Mouse (Mus musculus): ENCODE measurements around the gene Mfsd7a. TPM values are rescaled to one million over a fixed set of nuclear protein-coding genes. Genes with fewer than 3 reads are reported as not detected.
A peak's percentile ranks its signal among the peaks of the same experiment; 100 is the strongest.

The Mfsd7a gene
- polyA plus RNA-seq, 1 experiment from 2014 or later: 0.21 TPM

DNA sequence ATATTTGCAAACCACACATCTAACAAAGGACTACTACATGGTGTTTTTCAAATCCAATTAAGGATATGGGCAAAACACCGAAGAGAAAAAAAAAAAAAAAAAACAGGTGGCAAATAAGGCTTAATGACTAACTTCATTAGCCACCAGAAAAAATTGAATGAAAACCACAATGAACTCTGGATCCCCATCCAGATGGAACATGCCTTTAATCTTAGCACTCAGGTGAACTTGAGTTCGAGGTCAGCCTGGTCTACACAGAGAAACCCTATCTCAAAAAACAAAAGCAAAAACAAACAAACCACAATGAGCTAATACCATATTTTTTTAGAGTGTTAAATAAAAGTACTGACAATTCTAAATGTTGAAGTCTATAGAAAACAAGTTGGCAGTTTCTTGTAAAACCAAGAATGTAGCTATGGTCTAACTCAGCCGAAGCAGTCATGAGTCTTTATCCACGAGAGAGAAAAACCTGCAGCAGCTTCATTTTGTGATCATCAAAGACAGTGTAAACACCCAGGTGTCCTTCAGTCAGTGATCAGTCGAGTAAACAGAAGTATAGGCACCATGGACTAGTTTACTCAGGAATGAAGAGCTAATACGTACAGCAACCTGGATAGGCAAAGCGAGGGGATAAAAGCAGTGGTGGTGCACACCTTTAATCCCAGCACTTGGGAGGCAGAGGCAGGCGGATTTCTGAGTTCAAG, 2.3 kb upstream of the Mfsd7a start:
- Histone ChIP-seq H3K4me3 (ENCODE audit: low read depth, low read length) (no peak overlapping the region), H3K27ac (ENCODE audit: low read length) (no peak overlapping the region), H3K27me3 (ENCODE audit: control insufficient read depth, insufficient read depth, low read depth, low read length) (no peaks in the 10 kb centered on the region), H3K4me1 (ENCODE audit: control insufficient read depth, low read depth, low read length) (peaks cover 14% of the 10 kb centered on the region), H3K9ac (ENCODE audit: low read depth, low read length) (no peak overlapping the region), H3K4me2 (ENCODE audit: low read depth, low read length) (no peak overlapping the region), H3K36me3 (ENCODE audit: control insufficient read depth, insufficient read depth) (no peaks in the 10 kb centered on the region), H3K9me3 (replicated peaks; ENCODE audit: control insufficient read depth, low read length) (no peaks in the 10 kb centered on the region)
- WGBS (ENCODE audit: insufficient replicate concordance): 58% methylated on average over 8 of the region's 8 CpGs
- ATAC-seq (ENCODE audit: low read depth): no peak

DNA sequence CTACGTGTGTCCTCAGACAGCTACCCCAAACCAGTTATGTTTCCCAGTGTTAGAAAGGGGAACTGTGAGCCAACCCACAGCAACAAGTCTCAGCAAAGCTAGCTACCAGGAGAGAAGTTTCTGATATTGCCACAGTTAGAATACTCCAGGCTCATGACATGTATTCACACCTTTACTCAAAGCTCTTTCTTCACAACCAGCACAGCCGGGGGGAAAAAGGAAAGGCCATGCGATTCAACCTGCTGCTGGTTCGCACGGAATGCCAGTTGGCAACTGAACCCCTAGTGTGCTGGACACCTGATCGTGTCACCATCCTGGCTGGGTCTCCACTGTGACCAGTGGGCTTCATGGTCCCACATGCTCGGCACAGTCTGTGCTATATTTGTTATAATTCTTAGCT, 834 bp downstream of the Mfsd7a start:
- Histone ChIP-seq H3K36me3 (ENCODE audit: control insufficient read depth, insufficient read depth) (no peaks in the 10 kb centered on the region), H3K27ac (ENCODE audit: low read length) (no peak overlapping the region), H3K4me2 (ENCODE audit: low read depth, low read length) (0 out of 2 replicates have a peak overlapping the region, but pooled peaks have one; percentile 70), H3K9ac (ENCODE audit: low read depth, low read length) (no peak overlapping the region), H3K9me3 (replicated peaks; ENCODE audit: control insufficient read depth, low read length) (no peaks in the 10 kb centered on the region), H3K4me1 (ENCODE audit: control insufficient read depth, low read depth, low read length) (peaks cover 14% of the 10 kb centered on the region), H3K4me3 (ENCODE audit: low read depth, low read length) (no peak overlapping the region), H3K27me3 (ENCODE audit: control insufficient read depth, insufficient read depth, low read depth, low read length) (no peaks in the 10 kb centered on the region)
- WGBS (ENCODE audit: insufficient replicate concordance): 65% methylated on average over 7 of the region's 7 CpGs
- ATAC-seq (ENCODE audit: low read depth): no peak

DNA sequence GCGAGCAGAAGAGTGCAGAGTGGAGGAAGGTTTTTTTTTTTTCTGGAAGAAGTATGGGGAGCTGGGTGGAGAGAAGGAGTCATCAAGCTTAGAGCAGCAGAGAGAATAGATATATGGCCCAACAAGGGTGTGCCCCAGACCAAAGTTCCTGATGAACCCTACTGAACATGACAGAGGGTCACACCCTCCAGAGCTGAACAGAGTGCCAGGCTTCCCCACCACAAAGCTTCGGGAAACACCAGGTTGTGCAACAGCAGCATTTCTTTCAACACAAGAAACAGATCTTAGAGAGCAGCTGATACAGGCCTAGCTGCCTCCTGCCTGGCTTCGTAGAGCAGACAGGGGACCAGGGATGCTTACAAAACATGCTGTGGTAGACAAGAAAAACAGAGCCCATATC, 1.7 kb downstream of the Mfsd7a start:
- Histone ChIP-seq H3K36me3 (ENCODE audit: control insufficient read depth, insufficient read depth) (no peaks in the 10 kb centered on the region), H3K4me2 (ENCODE audit: low read depth, low read length) (no peak overlapping the region), H3K27ac (ENCODE audit: low read length) (no peak overlapping the region), H3K27me3 (ENCODE audit: control insufficient read depth, insufficient read depth, low read depth, low read length) (no peaks in the 10 kb centered on the region), H3K4me1 (ENCODE audit: control insufficient read depth, low read depth, low read length) (peaks cover 14% of the 10 kb centered on the region), H3K9ac (ENCODE audit: low read depth, low read length) (no peak overlapping the region), H3K9me3 (replicated peaks; ENCODE audit: control insufficient read depth, low read length) (no peaks in the 10 kb centered on the region), H3K4me3 (ENCODE audit: low read depth, low read length) (no peak overlapping the region)
- 0 out of 2 replicates have a peak, but pooled peaks have one; percentile 20 for ATAC-seq (ENCODE audit: low read depth)
- 45% methylated on average over 3 of the region's 3 CpGs for WGBS (ENCODE audit: insufficient replicate concordance)

DNA sequence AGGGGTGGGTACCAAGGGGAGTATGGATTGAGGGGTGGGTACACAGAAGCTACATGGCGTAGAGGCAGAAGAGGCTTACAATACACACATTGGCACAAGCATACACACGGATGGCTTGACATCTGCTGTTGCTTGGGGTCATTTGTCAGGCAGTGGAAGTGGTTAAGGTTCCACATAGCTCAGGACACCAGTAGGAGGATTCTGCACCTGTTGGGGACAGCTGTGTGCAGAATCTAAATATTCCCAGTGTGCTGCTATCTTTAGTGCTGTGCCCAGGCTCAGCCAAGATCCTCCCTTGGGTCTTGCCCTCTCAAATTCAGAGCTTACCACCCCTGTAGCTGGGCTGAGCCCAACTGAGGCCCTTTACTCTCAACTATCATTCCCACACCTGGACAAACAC, 12.6 kb downstream of the Mfsd7a start:
- Histone ChIP-seq H3K4me1 (ENCODE audit: control insufficient read depth, low read depth, low read length) (peaks cover 13% of the 10 kb centered on the region), H3K9me3 (replicated peaks; ENCODE audit: control insufficient read depth, low read length) (no peaks in the 10 kb centered on the region), H3K36me3 (ENCODE audit: control insufficient read depth, insufficient read depth) (peaks cover 5% of the 10 kb centered on the region; the same call in 1 of the 2 replicates), H3K9ac (ENCODE audit: low read depth, low read length) (no peak overlapping the region), H3K27me3 (ENCODE audit: control insufficient read depth, insufficient read depth, low read depth, low read length) (no peaks in the 10 kb centered on the region; the same call in 1 of the 2 replicates), H3K4me2 (ENCODE audit: low read depth, low read length) (no peak overlapping the region), H3K27ac (ENCODE audit: low read length) (no peak overlapping the region), H3K4me3 (ENCODE audit: low read depth, low read length) (no peak overlapping the region)
- 68% methylated on average over 2 of the region's 2 CpGs for WGBS (ENCODE audit: insufficient replicate concordance)
- no peak for ATAC-seq (ENCODE audit: low read depth)

DNA sequence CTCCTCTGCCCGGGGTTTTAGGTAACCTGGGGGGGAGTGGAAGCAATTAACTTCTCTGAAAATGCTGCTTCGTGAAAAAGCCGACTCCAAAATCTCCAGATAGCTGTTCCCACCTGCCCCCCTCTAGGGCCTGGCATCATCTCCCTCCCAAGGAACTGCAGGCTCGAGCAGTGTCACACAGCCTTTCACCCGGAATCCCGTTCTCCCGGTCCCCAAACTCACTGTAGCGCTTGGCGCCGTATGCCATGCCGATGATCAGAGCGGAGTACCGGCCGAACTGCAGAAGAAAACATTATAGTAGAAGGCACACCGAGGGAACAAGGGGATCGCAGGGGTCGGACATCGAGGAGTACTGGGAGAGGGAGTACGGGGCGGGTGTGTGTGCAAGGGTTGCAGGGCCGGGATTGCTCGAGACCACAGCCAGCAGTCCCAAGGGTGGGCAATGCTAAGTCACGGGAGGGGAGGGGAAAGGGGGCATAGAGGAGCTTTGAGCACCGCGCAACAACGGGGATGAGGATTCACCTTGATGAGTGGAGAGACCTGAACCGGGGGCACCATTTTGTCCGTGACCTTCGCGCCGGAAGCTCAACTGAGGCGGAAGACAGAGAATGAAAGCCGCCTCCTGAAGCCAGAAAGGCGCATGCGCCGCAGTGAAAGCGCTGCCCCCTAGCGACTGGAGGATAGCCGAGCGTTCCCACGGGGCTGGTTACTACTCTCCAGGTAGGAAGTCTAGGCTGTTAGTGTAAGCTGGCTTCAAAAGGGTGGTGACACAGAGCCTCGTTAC, 14.7 kb downstream of the Mfsd7a start, which contains the start of gene Atp5k:
TSS of gene Atp5k (minus strand) at position 645 of the 784 bp plus-strand sequence.
- Histone ChIP-seq H3K4me3 (ENCODE audit: low read depth, low read length) (peak within 1 kb of the TSS; percentile 73), H3K4me1 (ENCODE audit: control insufficient read depth, low read depth, low read length) (peaks cover 13% of the 10 kb centered on the region), H3K27me3 (ENCODE audit: control insufficient read depth, insufficient read depth, low read depth, low read length) (no peaks in the 10 kb centered on the region; the same call in 1 of the 2 replicates), H3K9ac (ENCODE audit: low read depth, low read length) (peak within 1 kb of the TSS; percentile 70), H3K27ac (ENCODE audit: low read length) (peak within 1 kb of the TSS; percentile 36; the same call in 1 of the 2 replicates), H3K9me3 (replicated peaks; ENCODE audit: control insufficient read depth, low read length) (no peaks in the 10 kb centered on the region), H3K36me3 (ENCODE audit: control insufficient read depth, insufficient read depth) (peaks cover 7% of the 10 kb centered on the region; the same call in 1 of the 2 replicates), H3K4me2 (ENCODE audit: low read depth, low read length) (peak within 1 kb of the TSS; percentile 74)
- under 1% methylated on average over 42 of the region's 42 CpGs for WGBS (ENCODE audit: insufficient replicate concordance)
- ATAC-seq (ENCODE audit: low read depth): peak; percentile 85

DNA sequence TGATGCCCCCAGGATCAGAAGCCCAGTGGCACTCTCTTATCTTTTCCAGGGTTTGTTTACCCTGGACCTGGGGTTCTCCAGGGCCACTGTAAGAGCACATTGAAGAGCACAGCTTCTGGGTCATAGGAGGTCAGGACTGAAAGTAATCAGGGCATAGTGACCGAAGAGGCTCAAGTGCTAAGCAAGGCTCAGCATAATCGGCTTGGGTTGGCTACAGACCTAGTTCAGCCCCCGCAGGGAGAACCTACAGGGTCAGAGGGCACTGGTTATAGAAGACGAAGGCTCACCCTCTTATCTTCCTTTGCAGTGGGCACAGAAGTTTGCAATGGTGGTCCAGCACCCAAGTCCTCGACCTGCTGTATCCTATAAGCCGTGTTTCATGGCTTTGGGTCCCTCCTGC, 17.5 kb downstream of the Mfsd7a start:
- no peak for ATAC-seq (ENCODE audit: low read depth)
- H3K9me3 ChIP-seq (replicated peaks; ENCODE audit: control insufficient read depth, low read length): no peaks in the 10 kb centered on the region
- WGBS (ENCODE audit: insufficient replicate concordance): 76% methylated on average over 6 of the region's 6 CpGs
- H3K27me3 ChIP-seq (ENCODE audit: control insufficient read depth, insufficient read depth, low read depth, low read length): no peaks in the 10 kb centered on the region
- no peak overlapping the region for H3K9ac ChIP-seq (ENCODE audit: low read depth, low read length)
- no peak overlapping the region for H3K4me2 ChIP-seq (ENCODE audit: low read depth, low read length)
- peaks cover 7% of the 10 kb centered on the region; the same call in 1 of the 2 replicates for H3K36me3 ChIP-seq (ENCODE audit: control insufficient read depth, insufficient read depth)
- H3K4me1 ChIP-seq (ENCODE audit: control insufficient read depth, low read depth, low read length): peaks cover 13% of the 10 kb centered on the region
- H3K27ac ChIP-seq (ENCODE audit: low read length): no peak overlapping the region
- no peak overlapping the region for H3K4me3 ChIP-seq (ENCODE audit: low read depth, low read length)

DNA sequence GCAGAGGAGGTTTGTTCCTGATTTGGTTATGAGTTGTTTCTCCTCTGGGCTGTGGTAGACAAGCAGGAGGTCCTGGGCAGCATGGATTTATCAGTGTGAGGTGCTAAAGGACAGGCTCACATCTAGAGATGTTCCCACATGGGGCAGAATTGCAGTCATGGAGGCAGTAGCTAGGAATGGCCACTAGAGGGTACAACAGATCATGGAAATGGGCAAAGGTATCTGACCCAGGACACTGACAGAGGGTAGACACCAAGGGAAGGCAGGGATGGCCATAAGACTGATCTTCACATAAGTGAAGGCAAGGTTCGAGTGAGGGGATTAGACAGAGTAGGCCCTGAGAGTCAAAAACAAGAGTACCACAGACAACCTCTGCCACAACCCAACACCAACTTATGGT, 21.5 kb downstream of the Mfsd7a start:
- no peaks in the 10 kb centered on the region for H3K27me3 ChIP-seq (ENCODE audit: control insufficient read depth, insufficient read depth, low read depth, low read length)
- WGBS (ENCODE audit: insufficient replicate concordance): 25% methylated on average over 1 of the region's 1 CpGs
- H3K36me3 ChIP-seq (ENCODE audit: control insufficient read depth, insufficient read depth): peaks cover 7% of the 10 kb centered on the region; the same call in 1 of the 2 replicates
- ATAC-seq (ENCODE audit: low read depth): peak; percentile 51; the same call in 1 of the 2 replicates
- H3K27ac ChIP-seq (ENCODE audit: low read length): no peak overlapping the region
- H3K4me1 ChIP-seq (ENCODE audit: control insufficient read depth, low read depth, low read length): no peaks in the 10 kb centered on the region; the same call in none of the 2 replicates
- no peak overlapping the region for H3K9ac ChIP-seq (ENCODE audit: low read depth, low read length)
- no peak overlapping the region for H3K4me2 ChIP-seq (ENCODE audit: low read depth, low read length)
- H3K4me3 ChIP-seq (ENCODE audit: low read depth, low read length): no peak overlapping the region
- no peaks in the 10 kb centered on the region for H3K9me3 ChIP-seq (replicated peaks; ENCODE audit: control insufficient read depth, low read length)

DNA sequence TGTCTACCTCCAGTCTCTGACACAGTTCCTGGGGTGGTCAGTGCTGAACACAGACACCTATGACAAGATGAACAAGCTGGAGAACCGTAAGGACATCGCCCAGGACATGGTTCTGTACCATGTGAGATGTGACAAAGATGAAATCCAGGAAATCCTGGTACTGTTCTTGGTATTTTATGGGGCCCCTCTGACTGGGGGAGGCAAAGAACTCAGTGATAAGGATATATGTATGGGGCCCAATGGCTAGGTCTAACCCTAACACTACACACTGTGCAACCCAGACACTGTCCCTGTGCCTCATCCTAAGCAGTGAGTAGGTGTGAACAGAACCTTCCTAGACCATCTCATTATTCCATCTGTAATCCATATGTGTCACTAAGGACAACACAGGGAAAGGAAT, 25.3 kb downstream of the Mfsd7a start:
- no peak overlapping the region for H3K4me3 ChIP-seq (ENCODE audit: low read depth, low read length)
- no peaks in the 10 kb centered on the region; the same call in 1 of the 2 replicates for H3K4me1 ChIP-seq (ENCODE audit: control insufficient read depth, low read depth, low read length)
- 52% methylated on average over 2 of the region's 2 CpGs for WGBS (ENCODE audit: insufficient replicate concordance)
- H3K4me2 ChIP-seq (ENCODE audit: low read depth, low read length): no peak overlapping the region
- ATAC-seq (ENCODE audit: low read depth): no peak
- H3K9ac ChIP-seq (ENCODE audit: low read depth, low read length): no peak overlapping the region
- no peaks in the 10 kb centered on the region for H3K9me3 ChIP-seq (replicated peaks; ENCODE audit: control insufficient read depth, low read length)
- no peak overlapping the region for H3K27ac ChIP-seq (ENCODE audit: low read length)
- H3K27me3 ChIP-seq (ENCODE audit: control insufficient read depth, insufficient read depth, low read depth, low read length): no peaks in the 10 kb centered on the region
- H3K36me3 ChIP-seq (ENCODE audit: control insufficient read depth, insufficient read depth): no peaks in the 10 kb centered on the region

DNA sequence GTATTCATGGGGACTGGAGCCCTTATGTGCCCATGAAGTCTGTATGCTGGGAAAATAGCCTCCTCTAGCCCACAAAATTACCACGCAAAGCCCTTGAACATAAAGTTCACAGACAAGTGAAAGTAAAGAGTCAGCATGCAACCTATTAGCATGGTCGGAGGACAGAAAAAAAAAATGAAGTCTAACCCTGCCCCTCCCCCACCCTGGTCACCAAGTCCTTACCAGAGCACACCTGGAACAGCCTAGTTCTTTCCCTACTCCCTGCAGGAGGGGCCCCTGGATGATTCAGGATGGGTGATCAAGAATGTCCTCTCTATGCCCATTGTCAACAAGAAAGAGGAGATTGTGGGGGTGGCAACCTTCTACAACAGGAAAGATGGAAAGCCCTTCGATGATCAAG, 25.9 kb downstream of the Mfsd7a start:
- Histone ChIP-seq H3K4me2 (ENCODE audit: low read depth, low read length) (no peak overlapping the region), H3K4me1 (ENCODE audit: control insufficient read depth, low read depth, low read length) (no peaks in the 10 kb centered on the region; the same call in 1 of the 2 replicates), H3K9ac (ENCODE audit: low read depth, low read length) (no peak overlapping the region), H3K9me3 (replicated peaks; ENCODE audit: control insufficient read depth, low read length) (no peaks in the 10 kb centered on the region), H3K27ac (ENCODE audit: low read length) (no peak overlapping the region), H3K27me3 (ENCODE audit: control insufficient read depth, insufficient read depth, low read depth, low read length) (no peaks in the 10 kb centered on the region), H3K4me3 (ENCODE audit: low read depth, low read length) (no peak overlapping the region), H3K36me3 (ENCODE audit: control insufficient read depth, insufficient read depth) (no peaks in the 10 kb centered on the region)
- ATAC-seq (ENCODE audit: low read depth): no peak
- 67% methylated on average over 3 of the region's 3 CpGs for WGBS (ENCODE audit: insufficient replicate concordance)
